Mouse (Mus musculus): ENCODE measurements around the gene Slc1a5. TPM values are rescaled to one million over a fixed set of nuclear protein-coding genes. Genes with fewer than 3 reads are reported as not detected.

Slc1a5 gene
- total RNA-seq, 2 experiments from 2014 or later = 3.2 to 6.2 TPM

- TF ChIP-seq CTCF (IDR thresholded peaks at IDR 0.05) = no peak
- intact Hi-C loops (cut with DNase I) = no loop called here
- Histone ChIP-seq H3K27ac (peak within 1 kb of the TSS; percentile 83), H3K4me3 (peak within 1 kb of the TSS; percentile 49)
- peak; percentile 84 to 87 for DNase-seq (ENCODE audit: extremely low spot score in 1 of 2, low spot score in 2 of 2)
Measured at GRCm38 (mm10) chr7:16842645-16843063, 61.5 kb downstream of the Slc1a5 start, which contains the start of gene Prkd2. Prkd2 (plus strand) TSS chr7:16842902.

GRCm38 (mm10) chr7:16843441-16844171 is 62.5 kb downstream of the Slc1a5 start:
- peak in 1 of 2 experiments; percentile 27 for DNase-seq (ENCODE audit: extremely low spot score in 1 of 2, low spot score in 2 of 2)
- Histone ChIP-seq H3K27ac (peak overlapping the region; percentile 83), H3K4me3 (peak overlapping the region; percentile 49)
- intact Hi-C loops (cut with DNase I) = no loop called here
- no peak; the same call in 1 of the 2 replicates for TF ChIP-seq CTCF (IDR thresholded peaks at IDR 0.05)

- intact Hi-C loops (cut with DNase I) = no loop called here
- DNase-seq (ENCODE audit: extremely low spot score in 1 of 2, low spot score in 2 of 2) = no peak
- Histone ChIP-seq H3K4me3 (peak overlapping the region; percentile 30), H3K27ac (peak overlapping the region; percentile 77)
- no peak for TF ChIP-seq CTCF (IDR thresholded peaks at IDR 0.05)
Measured at GRCm38 (mm10) chr7:16844696-16845071, 63.5 kb downstream of the Slc1a5 start.

DNA sequence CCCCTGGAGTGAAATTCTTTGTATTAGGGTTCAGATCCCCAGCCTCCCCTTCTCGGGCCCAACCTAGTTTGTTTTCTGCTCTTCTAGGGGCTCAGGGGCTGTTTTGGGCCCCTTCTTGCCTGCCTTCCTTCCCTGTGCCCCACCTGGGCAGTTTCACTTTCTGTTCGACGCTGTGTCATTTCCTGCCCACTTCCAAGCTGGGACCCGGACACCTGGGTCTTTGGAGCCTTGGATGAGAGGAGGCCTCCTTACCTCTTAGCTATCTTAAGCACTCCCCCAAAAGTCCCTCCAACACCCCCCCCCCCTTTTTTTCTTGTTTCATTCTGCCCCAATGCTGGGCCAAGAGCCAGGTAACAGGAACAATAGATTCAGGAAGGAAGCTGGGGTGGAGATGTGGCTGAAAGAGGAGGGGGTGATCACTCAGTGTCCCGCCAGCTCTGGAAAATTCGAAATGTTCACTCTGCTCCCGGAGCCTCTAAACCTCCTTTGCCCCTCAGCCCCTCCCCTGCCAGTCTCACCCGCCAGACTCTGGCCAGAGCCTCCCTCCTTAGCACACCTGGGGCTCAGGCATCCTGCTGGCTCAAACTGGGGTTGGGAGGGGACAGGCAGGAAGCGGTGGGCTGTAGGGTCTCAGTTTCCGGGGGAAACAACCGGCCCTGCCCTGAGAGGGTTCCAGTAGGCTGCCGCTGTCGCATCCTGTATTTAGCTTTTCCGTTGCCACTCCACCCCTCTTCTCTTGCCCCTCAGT is 64.1 kb downstream of the Slc1a5 start:
- TF ChIP-seq CTCF (IDR thresholded peaks at IDR 0.05) = no peak
- Histone ChIP-seq H3K27ac (peak overlapping the region; percentile 77), H3K4me3 (peak overlapping the region; percentile 30; the same call in 1 of the 2 replicates)
- peak in 1 of 2 experiments; percentile 11 for DNase-seq (ENCODE audit: extremely low spot score in 1 of 2, low spot score in 2 of 2)
- intact Hi-C loops (cut with DNase I) = no loop called here

DNA sequence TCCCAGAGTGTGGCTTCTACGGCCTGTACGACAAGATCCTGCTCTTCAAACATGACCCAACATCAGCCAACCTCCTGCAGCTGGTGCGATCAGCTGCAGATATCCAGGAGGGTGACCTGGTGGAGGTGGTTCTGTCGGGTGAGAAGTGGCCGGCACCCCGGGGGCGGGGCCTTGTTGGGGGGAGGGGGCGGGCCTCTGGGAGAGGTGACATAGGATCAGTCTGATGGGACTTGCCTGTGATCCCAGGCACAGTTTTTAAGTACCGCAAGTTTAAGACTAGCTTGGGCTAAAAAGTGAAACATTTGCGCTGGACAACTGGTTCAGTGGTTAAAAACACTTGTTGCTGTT is 64.7 kb downstream of the Slc1a5 start:
- DNase-seq (ENCODE audit: extremely low spot score in 1 of 2, low spot score in 2 of 2) = no peak
- TF ChIP-seq CTCF (IDR thresholded peaks at IDR 0.05) = no peak
- intact Hi-C loops (cut with DNase I) = no loop called here
- Histone ChIP-seq H3K4me3 (no peak overlapping the region), H3K27ac (peak overlapping the region; percentile 67)

- H3K27ac ChIP-seq = no peak overlapping the region
- no peak overlapping the region for H3K4me3 ChIP-seq
- no peak for TF ChIP-seq CTCF (IDR thresholded peaks at IDR 0.05)
- no peak for DNase-seq (ENCODE audit: extremely low spot score in 1 of 2, low spot score in 2 of 2)
- intact Hi-C loops (cut with DNase I) = no loop called here
Measured at GRCm38 (mm10) chr7:16846775-16847174, 65.6 kb downstream of the Slc1a5 start.

- no peak for TF ChIP-seq CTCF (IDR thresholded peaks at IDR 0.05)
- intact Hi-C loops (cut with DNase I) = no loop called here
- H3K4me3 ChIP-seq = no peak overlapping the region
- no peak overlapping the region for H3K27ac ChIP-seq
- DNase-seq (ENCODE audit: extremely low spot score in 1 of 2, low spot score in 2 of 2) = no peak
Measured at GRCm38 (mm10) chr7:16847507-16847906, 66.4 kb downstream of the Slc1a5 start.

Other genes with a start within 250 kb of the Slc1a5 start
- gene Arhgap35, start 166.3 kb upstream of the Slc1a5 start, total RNA-seq (2021) = 100 to 1,000 TPM; 138 to 140 TPM
- not detected for gene Ceacam15, start 105.6 kb upstream of the Slc1a5 start, total RNA-seq (2021)
- under 1 TPM; 0.32 to 0.33 TPM for gene Ceacam9, start 59.4 kb upstream of the Slc1a5 start, total RNA-seq (2021)
- 100 to 1,000 TPM; 248 to 254 TPM for gene Ap2s1, start 42.9 kb upstream of the Slc1a5 start, total RNA-seq (2021)
- 100 to 1,000 TPM; 287 to 321 TPM for gene Strn4, start 34.5 kb downstream of the Slc1a5 start, total RNA-seq (2021)
- gene Fkrp, start 35.4 kb downstream of the Slc1a5 start, total RNA-seq (2021) = 10 to 100 TPM; 51.0 to 52.2 TPM
- gene Prkd2, start 61.6 kb downstream of the Slc1a5 start, total RNA-seq (2021) = 10 to 100 TPM in 1 of 2 experiments, 1 to 10 TPM in 1; 6.3 to 12.0 TPM
- gene Dact3, start 94.0 kb downstream of the Slc1a5 start, total RNA-seq (2021) = 100 to 1,000 TPM; 188 to 196 TPM
- gene Gng8, start 110.4 kb downstream of the Slc1a5 start, total RNA-seq (2021) = 1 to 10 TPM; 1.8 to 2.7 TPM
- under 1 TPM; 0.11 to 0.21 TPM for gene Ptgir, start 125.2 kb downstream of the Slc1a5 start, total RNA-seq (2021)
- gene Calm3, start 142.8 kb downstream of the Slc1a5 start, total RNA-seq (2021) = 1,000 to 10,000 TPM; 1,732 to 1,834 TPM
- 100 to 1,000 TPM; 304 to 311 TPM for gene Pnmal2, start 163.3 kb downstream of the Slc1a5 start, total RNA-seq (2021)
- 100 to 1,000 TPM; 106 to 118 TPM for gene Pnmal1, start 178.3 kb downstream of the Slc1a5 start, total RNA-seq (2021)
- gene Gm42372, start 201.7 kb downstream of the Slc1a5 start, total RNA-seq (2021) = 10 to 100 TPM; 62.3 to 67.7 TPM
- 1 to 10 TPM; 2.2 to 2.4 TPM for gene Ccdc8, start 211.4 kb downstream of the Slc1a5 start, total RNA-seq (2021)
- gene Ppp5c, start 246.6 kb downstream of the Slc1a5 start, total RNA-seq (2021) = 100 to 1,000 TPM; 163 to 168 TPM